Mouse (Mus musculus) forebrain, embryonic 13.5 days (tissue): ENCODE measurements around the gene Tesc. TPM values are rescaled to one million over a fixed set of nuclear protein-coding genes. Genes with fewer than 3 reads are reported as not detected.
A peak's percentile ranks its signal among the peaks of the same experiment; 100 is the strongest.

Experiments used
- ATAC-seq: fragments of 200-750 bp; cut with Nextera tagmentation; 2 replicates; pipeline ENCODE4 v1.8.0; 2017
- H3K27ac ChIP-seq: fragments of 300-500 bp; sonication (generic); 2 replicates; pipeline ENCODE4 v1.5.1; 2015; ENCODE audit warnings: inconsistent platforms, mild to moderate bottlenecking, moderate library complexity
- H3K27me3 ChIP-seq: fragments of 300-500 bp; sonication (generic); 2 replicates; pipeline ENCODE4 v1.6.1; 2015; ENCODE audit warnings: mild to moderate bottlenecking, inconsistent platforms
- H3K36me3 ChIP-seq: fragments of 300-500 bp; sonication (generic); 2 replicates; pipeline ENCODE4 v1.6.1; 2015; ENCODE audit warnings: mild to moderate bottlenecking, inconsistent platforms; ENCODE audit not compliant: poor library complexity, severe bottlenecking
- H3K4me1 ChIP-seq: fragments of 300-500 bp; sonication (generic); 2 replicates; pipeline ENCODE4 v1.6.1; 2015; ENCODE audit warnings: inconsistent platforms
- H3K4me2 ChIP-seq: fragments of 300-500 bp; sonication (generic); 2 replicates; pipeline ENCODE4 v1.6.1; 2015; ENCODE audit warnings: inconsistent platforms, mild to moderate bottlenecking, moderate library complexity
- H3K4me3 ChIP-seq: fragments of 300-500 bp; sonication (generic); 2 replicates; pipeline ENCODE4 v1.5.1; 2015; ENCODE audit warnings: mild to moderate bottlenecking, inconsistent platforms
- H3K9ac ChIP-seq: fragments of 300-500 bp; sonication (generic); 2 replicates; pipeline ENCODE4 v1.6.1; 2015; ENCODE audit warnings: mild to moderate bottlenecking, inconsistent platforms
- H3K9me3 ChIP-seq: fragments of 300-500 bp; sonication (generic); replicated peaks from 2 replicates; pipeline ENCODE4 v1.6.1; 2016; ENCODE audit warnings: inconsistent platforms
- WGBS: fragments of 180-500 bp; shearing (Covaris S2); methylation state at CpG from one replicate; pipeline ENCODE4 v1.1.7; 2015; 5-methylcytosine and 5-hydroxymethylcytosine counted together
- polyA plus RNA-seq: library from polyadenylated mRNA; unstranded; fragments of >200 nt; fragmentation: Nextera tagmentation; extraction: Ambion mirVana; gene quantifications from 2 replicates; pipeline ENCODE4 v1.2.1, GENCODE M21; 2015

Gene Tesc
- 4.5 and 5.2 TPM in 2 replicates for polyA plus RNA-seq

DNA sequence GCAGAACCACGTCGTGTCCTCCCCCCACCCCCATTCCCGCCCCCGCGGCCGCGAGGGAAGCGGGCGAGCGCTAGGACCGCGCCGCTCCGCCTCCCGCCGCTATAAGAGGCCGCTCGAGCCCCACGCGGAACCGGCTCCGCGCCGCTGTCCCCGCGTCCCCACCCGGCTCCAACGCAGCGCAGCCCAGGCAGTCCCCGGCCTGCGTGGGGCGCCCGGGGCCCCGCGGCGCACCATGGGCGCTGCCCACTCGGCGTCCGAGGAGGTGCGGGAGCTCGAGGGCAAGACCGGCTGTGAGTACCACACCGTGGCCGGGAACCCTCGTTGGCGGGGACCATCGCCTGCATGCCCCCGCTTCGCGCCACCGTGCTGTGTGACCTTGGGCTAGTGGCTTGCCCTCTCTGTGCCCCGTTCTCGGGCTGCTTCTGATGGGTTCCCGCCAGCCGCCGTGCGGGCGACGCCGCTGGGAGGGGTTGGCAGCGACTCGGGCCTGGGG lies at the start of gene Tesc:
Tesc (plus strand) TSS at position 46 of the 493 bp plus-strand sequence.
- under 1% methylated on average over 53 of the region's 63 CpGs for WGBS
- Histone ChIP-seq H3K36me3 (no peaks in the 10 kb centered on the region), H3K9me3 (no peaks in the 10 kb centered on the region), H3K9ac (peak within 1 kb of the TSS; percentile 67), H3K4me1 (peaks cover 50% of the 10 kb centered on the region), H3K4me2 (peak within 1 kb of the TSS; percentile 99), H3K4me3 (peak within 1 kb of the TSS; percentile 67), H3K27ac (no peak within 1 kb of the TSS), H3K27me3 (peaks cover 60% of the 10 kb centered on the region)
- ATAC-seq: peak; percentile 29; the same call in 1 of the 2 replicates

- peaks cover 36% of the 10 kb centered on the region for H3K4me1 ChIP-seq
- peak overlapping the region; percentile 87 for H3K4me2 ChIP-seq
- peak overlapping the region; percentile 88 for H3K27ac ChIP-seq
- H3K36me3 ChIP-seq: peaks cover 42% of the 10 kb centered on the region
- H3K4me3 ChIP-seq: peak overlapping the region; percentile 100
- 48% methylated on average over 17 of the region's 17 CpGs for WGBS
- no peak for ATAC-seq
- no peaks in the 10 kb centered on the region for H3K9me3 ChIP-seq
- H3K27me3 ChIP-seq: no peaks in the 10 kb centered on the region
- peak overlapping the region; percentile 99 for H3K9ac ChIP-seq
Measured at GRCm38 (mm10) chr5:117978159-117978697, 49.3 kb upstream of the Tesc start.

- ATAC-seq: no peak
- peaks cover 51% of the 10 kb centered on the region for H3K36me3 ChIP-seq
- H3K27me3 ChIP-seq: no peaks in the 10 kb centered on the region
- 0 out of 2 replicates have a peak overlapping the region, but pooled peaks have one; percentile 32 for H3K27ac ChIP-seq
- H3K4me2 ChIP-seq: peak overlapping the region; percentile 87
- peak overlapping the region; percentile 100; the same call in 1 of the 2 replicates for H3K4me3 ChIP-seq
- peak overlapping the region; percentile 27; the same call in 1 of the 2 replicates for H3K9ac ChIP-seq
- peaks cover 36% of the 10 kb centered on the region for H3K4me1 ChIP-seq
- H3K9me3 ChIP-seq: no peaks in the 10 kb centered on the region
- WGBS: 57% methylated on average over 5 of the region's 5 CpGs
Measured at GRCm38 (mm10) chr5:117979082-117979481, 48.5 kb upstream of the Tesc start.

- no peak for ATAC-seq
- 92% methylated on average over 8 of the region's 8 CpGs for WGBS
- H3K27ac ChIP-seq: no peak overlapping the region
- H3K4me3 ChIP-seq: no peak overlapping the region
- no peak overlapping the region for H3K4me2 ChIP-seq
- peaks cover 36% of the 10 kb centered on the region for H3K4me1 ChIP-seq
- peaks cover 69% of the 10 kb centered on the region for H3K36me3 ChIP-seq
- no peaks in the 10 kb centered on the region for H3K27me3 ChIP-seq
- H3K9ac ChIP-seq: no peak overlapping the region
- no peaks in the 10 kb centered on the region for H3K9me3 ChIP-seq
Measured at GRCm38 (mm10) chr5:117980921-117981320, 46.6 kb upstream of the Tesc start.

GRCm38 (mm10) chr5:117981943-117982342 lies 45.6 kb upstream of the Tesc start:
- Histone ChIP-seq H3K27me3 (no peaks in the 10 kb centered on the region), H3K4me1 (peaks cover 33% of the 10 kb centered on the region), H3K36me3 (peaks cover 79% of the 10 kb centered on the region), H3K4me2 (no peak overlapping the region), H3K9ac (no peak overlapping the region), H3K9me3 (no peaks in the 10 kb centered on the region), H3K4me3 (no peak overlapping the region), H3K27ac (no peak overlapping the region)
- WGBS: 86% methylated on average over 5 of the region's 5 CpGs
- ATAC-seq: no peak

DNA sequence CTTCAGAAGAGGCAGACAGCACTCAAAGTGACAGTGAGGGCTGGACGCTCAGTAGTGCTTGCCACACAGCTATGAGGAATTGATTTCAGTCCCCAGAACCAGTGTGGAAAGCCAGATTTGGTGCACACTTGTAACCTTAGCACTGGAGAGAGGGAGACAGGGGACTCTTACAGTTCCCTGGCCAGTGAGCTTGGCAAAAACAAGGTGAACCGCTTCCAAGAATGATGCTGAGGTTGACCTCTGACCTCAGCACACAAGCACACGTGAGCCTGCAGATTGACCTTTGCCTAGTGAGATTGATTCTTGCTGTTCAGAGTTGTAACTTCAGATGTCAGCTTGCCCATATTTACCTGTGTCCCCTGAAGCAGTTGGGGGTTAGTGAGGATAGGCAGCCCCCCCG lies 41.2 kb upstream of the Tesc start:
- no peak overlapping the region for H3K4me3 ChIP-seq
- H3K27ac ChIP-seq: no peak overlapping the region
- no peaks in the 10 kb centered on the region for H3K27me3 ChIP-seq
- peaks cover 97% of the 10 kb centered on the region for H3K36me3 ChIP-seq
- H3K9me3 ChIP-seq: no peaks in the 10 kb centered on the region
- peaks cover 1% of the 10 kb centered on the region; the same call in 1 of the 2 replicates for H3K4me1 ChIP-seq
- no peak overlapping the region for H3K4me2 ChIP-seq
- H3K9ac ChIP-seq: no peak overlapping the region
- WGBS: 75% methylated on average over 4 of the region's 4 CpGs
- no peak for ATAC-seq

- Histone ChIP-seq H3K36me3 (peaks cover 99% of the 10 kb centered on the region), H3K4me3 (no peak overlapping the region), H3K4me2 (no peak overlapping the region), H3K9ac (no peak overlapping the region), H3K27me3 (no peaks in the 10 kb centered on the region), H3K27ac (no peak overlapping the region), H3K4me1 (no peaks in the 10 kb centered on the region), H3K9me3 (no peaks in the 10 kb centered on the region)
- WGBS: 94% methylated on average over 3 of the region's 3 CpGs
- ATAC-seq: no peak
Measured at GRCm38 (mm10) chr5:117987891-117988290, 39.7 kb upstream of the Tesc start.

GRCm38 (mm10) chr5:117988367-117988766 lies 39.2 kb upstream of the Tesc start:
- H3K4me1 ChIP-seq: no peaks in the 10 kb centered on the region
- no peak overlapping the region for H3K27ac ChIP-seq
- no peak overlapping the region for H3K4me2 ChIP-seq
- H3K9ac ChIP-seq: no peak overlapping the region
- H3K9me3 ChIP-seq: no peaks in the 10 kb centered on the region
- no peak overlapping the region for H3K4me3 ChIP-seq
- peaks cover 97% of the 10 kb centered on the region for H3K36me3 ChIP-seq
- H3K27me3 ChIP-seq: no peaks in the 10 kb centered on the region
- 86% methylated on average over 9 of the region's 9 CpGs for WGBS
- no peak for ATAC-seq

DNA sequence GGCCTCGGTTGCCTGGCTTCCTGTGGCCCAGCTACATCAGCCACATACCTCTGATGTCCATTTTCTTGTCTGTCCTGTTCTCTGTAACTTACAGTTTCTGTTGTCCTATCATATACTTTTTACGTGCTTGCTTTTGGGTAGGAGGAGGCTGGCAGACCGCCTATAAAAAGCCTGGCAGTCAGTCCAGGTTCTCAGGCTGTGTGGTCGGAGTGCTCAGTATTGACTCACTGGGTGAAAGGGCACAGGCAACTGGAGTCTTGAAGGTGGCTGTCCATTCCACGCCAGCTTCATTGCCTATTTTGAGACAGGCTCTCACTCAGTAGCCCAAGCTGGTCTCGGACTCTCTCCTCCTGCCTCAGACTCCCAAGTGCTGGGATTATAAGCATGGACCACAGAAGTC lies 37.8 kb upstream of the Tesc start:
- Histone ChIP-seq H3K36me3 (peaks cover 98% of the 10 kb centered on the region), H3K27ac (no peak overlapping the region), H3K27me3 (no peaks in the 10 kb centered on the region), H3K9me3 (no peaks in the 10 kb centered on the region), H3K9ac (no peak overlapping the region), H3K4me2 (no peak overlapping the region), H3K4me3 (no peak overlapping the region), H3K4me1 (no peaks in the 10 kb centered on the region)
- ATAC-seq: no peak
- 88% methylated on average over 6 of the region's 6 CpGs for WGBS

DNA sequence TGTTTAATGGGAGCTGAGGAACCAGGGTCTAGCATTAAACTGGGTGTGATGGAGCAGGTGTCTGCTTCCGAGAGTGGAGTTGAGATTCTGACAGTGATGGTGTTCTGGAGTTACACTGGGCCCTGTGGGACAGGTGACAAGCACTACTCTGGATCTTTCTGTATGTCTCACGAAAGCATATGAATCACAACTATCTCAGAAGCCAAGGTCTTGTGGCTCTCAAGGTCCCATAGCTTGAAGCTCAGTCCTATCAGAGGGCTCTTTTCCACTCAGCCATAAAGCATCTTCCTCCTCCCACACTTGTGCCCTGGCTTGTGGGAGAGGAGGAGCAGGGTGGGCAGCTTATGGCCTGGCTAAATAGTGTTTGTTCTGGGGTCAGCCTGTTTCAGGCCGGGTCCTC lies 36.6 kb upstream of the Tesc start:
- no peak overlapping the region for H3K27ac ChIP-seq
- H3K9ac ChIP-seq: no peak overlapping the region
- no peak overlapping the region for H3K4me2 ChIP-seq
- no peak overlapping the region for H3K4me3 ChIP-seq
- 91% methylated on average over 3 of the region's 3 CpGs for WGBS
- H3K36me3 ChIP-seq: peaks cover 98% of the 10 kb centered on the region
- no peaks in the 10 kb centered on the region for H3K4me1 ChIP-seq
- no peaks in the 10 kb centered on the region for H3K27me3 ChIP-seq
- ATAC-seq: no peak
- H3K9me3 ChIP-seq: no peaks in the 10 kb centered on the region

DNA sequence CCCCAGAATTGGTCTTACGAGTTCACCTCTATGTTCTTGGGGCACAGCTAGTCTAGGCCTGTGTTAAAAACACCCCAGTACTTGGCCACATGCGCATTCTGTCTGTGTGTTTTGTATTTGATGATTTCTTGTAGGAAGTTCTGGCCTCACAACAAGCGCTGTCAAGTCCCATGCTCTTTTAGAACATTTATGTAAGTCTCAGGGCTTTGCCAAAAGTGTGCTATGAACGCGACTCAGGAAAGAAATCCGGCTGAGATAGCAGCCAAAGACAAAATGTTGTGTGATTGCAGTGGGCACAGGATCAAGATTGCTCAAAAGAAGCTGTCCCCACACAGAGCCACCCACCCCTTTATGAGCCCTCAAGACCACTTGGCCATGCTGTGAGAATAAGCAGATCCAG lies 34.0 kb upstream of the Tesc start:
- WGBS: 94% methylated on average over 6 of the region's 6 CpGs
- no peaks in the 10 kb centered on the region for H3K27me3 ChIP-seq
- no peaks in the 10 kb centered on the region for H3K9me3 ChIP-seq
- no peak overlapping the region for H3K9ac ChIP-seq
- H3K4me2 ChIP-seq: no peak overlapping the region
- H3K4me3 ChIP-seq: no peak overlapping the region
- no peak overlapping the region for H3K27ac ChIP-seq
- H3K36me3 ChIP-seq: peaks cover 97% of the 10 kb centered on the region
- ATAC-seq: no peak
- H3K4me1 ChIP-seq: no peaks in the 10 kb centered on the region

DNA sequence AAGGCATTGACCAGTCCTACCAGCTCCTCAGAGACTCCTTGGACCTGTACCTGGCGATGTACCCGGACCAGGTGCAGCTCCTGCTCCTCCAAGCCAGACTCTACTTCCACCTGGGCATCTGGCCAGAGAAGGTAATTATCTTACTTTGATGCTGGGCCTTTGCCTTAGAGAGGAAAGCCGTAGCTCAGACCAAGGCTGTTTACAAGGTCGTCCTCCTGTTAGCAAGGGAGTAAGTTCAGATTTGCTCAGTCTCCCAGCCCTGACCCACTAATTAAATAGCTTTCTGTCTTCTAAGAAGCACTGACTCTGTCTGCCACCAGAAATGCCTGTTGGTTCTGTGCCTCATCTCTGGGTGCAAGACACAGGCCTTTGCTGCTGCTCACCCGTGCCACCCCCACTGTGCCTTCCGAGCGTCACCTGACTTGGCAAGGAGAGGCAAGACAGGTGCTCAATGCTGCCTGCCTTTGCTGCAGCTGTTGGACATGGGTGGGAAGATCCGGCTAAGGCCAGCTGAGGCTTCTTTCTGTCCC lies 32.1 kb upstream of the Tesc start:
- H3K4me1 ChIP-seq: no peaks in the 10 kb centered on the region
- H3K4me3 ChIP-seq: no peak overlapping the region
- no peak for ATAC-seq
- H3K27ac ChIP-seq: no peak overlapping the region
- no peak overlapping the region for H3K9ac ChIP-seq
- 90% methylated on average over 8 of the region's 8 CpGs for WGBS
- H3K36me3 ChIP-seq: peaks cover 97% of the 10 kb centered on the region
- H3K4me2 ChIP-seq: no peak overlapping the region
- no peaks in the 10 kb centered on the region for H3K27me3 ChIP-seq
- no peaks in the 10 kb centered on the region for H3K9me3 ChIP-seq

- Histone ChIP-seq H3K9me3 (no peaks in the 10 kb centered on the region), H3K4me1 (no peaks in the 10 kb centered on the region), H3K27ac (no peak overlapping the region), H3K4me2 (no peak overlapping the region), H3K27me3 (no peaks in the 10 kb centered on the region), H3K4me3 (no peak overlapping the region), H3K9ac (no peak overlapping the region), H3K36me3 (peaks cover 97% of the 10 kb centered on the region)
- WGBS: 85% methylated on average over 6 of the region's 6 CpGs
- no peak for ATAC-seq
Measured at GRCm38 (mm10) chr5:117995911-117996310, 31.6 kb upstream of the Tesc start.
